Mouse (Mus musculus) stomach, embryonic 14.5 days (tissue): ENCODE data around the gene Psmd6. TPM values are rescaled to one million over a fixed set of nuclear protein-coding genes. Genes with fewer than 3 reads are reported as not detected.

Experiments
- ATAC-seq: fragments of 200-750 bp; cut with Nextera tagmentation; 2 replicates; pipeline ENCODE4 v1.8.0; 2017; ENCODE audit warnings: low read depth, moderate TSS enrichment; ENCODE audit not compliant: insufficient number of reproducible peaks, insufficient read depth, low FRiP score
- H3K27ac ChIP-seq: fragments of 300-500 bp; sonication (generic); 2 replicates; pipeline ENCODE4 v1.5.1; 2014; ENCODE audit warnings: mild to moderate bottlenecking, low read length, moderate library complexity, mixed read lengths
- H3K27me3 ChIP-seq: fragments of 300-500 bp; sonication (generic); 2 replicates; pipeline ENCODE4 v1.6.1; 2014; ENCODE audit warnings: low read length, control low read depth, mixed read lengths; ENCODE audit not compliant: control insufficient read depth, insufficient read depth
- H3K36me3 ChIP-seq: fragments of 300-500 bp; sonication (generic); 2 replicates; pipeline ENCODE4 v1.6.1; 2014; ENCODE audit warnings: mild to moderate bottlenecking, control low read depth, low read length, moderate library complexity, mixed read lengths; ENCODE audit not compliant: control insufficient read depth, insufficient read depth
- H3K4me1 ChIP-seq: fragments of 300-500 bp; sonication (generic); 2 replicates; pipeline ENCODE4 v1.6.1; 2014; ENCODE audit warnings: low read length, control low read depth, mixed read lengths; ENCODE audit not compliant: control insufficient read depth, insufficient read depth
- H3K4me2 ChIP-seq: fragments of 300-500 bp; sonication (generic); replicated peaks from 2 replicates; pipeline ENCODE4 v1.6.1; 2014; ENCODE audit warnings: low read depth, low read length, control low read depth
- H3K4me3 ChIP-seq: fragments of 300-500 bp; sonication (generic); 2 replicates; pipeline ENCODE4 v1.5.1; 2014; ENCODE audit warnings: low read depth, low read length, control low read depth
- H3K9ac ChIP-seq: fragments of 300-500 bp; sonication (generic); replicated peaks from 2 replicates; pipeline ENCODE4 v1.6.1; 2014; ENCODE audit warnings: low read depth, mild to moderate bottlenecking, control low read depth, low read length, moderate library complexity, mixed read lengths
- H3K9me3 ChIP-seq: fragments of 300-500 bp; sonication (generic); 2 replicates; pipeline ENCODE4 v1.6.1; 2016; ENCODE audit warnings: low read depth, low read length, control low read depth; ENCODE audit not compliant: control insufficient read depth
- WGBS: fragments of 180-500 bp; shearing (Covaris S2); extraction: QIAGEN DNeasy Blood & Tissue Kit; methylation state at CpG from one replicate; pipeline ENCODE4 v1.1.7; 2014; 5-methylcytosine and 5-hydroxymethylcytosine counted together
- polyA plus RNA-seq: library from polyadenylated mRNA; unstranded; fragments of >200 nt; fragmentation: Nextera tagmentation; extraction: Ambion mirVana; gene quantifications from 2 replicates; pipeline ENCODE4 v1.2.1, GENCODE M21; 2014

The Psmd6 gene
- polyA plus RNA-seq, 1 experiment from 2014 or later, result 209 TPM

DNA sequence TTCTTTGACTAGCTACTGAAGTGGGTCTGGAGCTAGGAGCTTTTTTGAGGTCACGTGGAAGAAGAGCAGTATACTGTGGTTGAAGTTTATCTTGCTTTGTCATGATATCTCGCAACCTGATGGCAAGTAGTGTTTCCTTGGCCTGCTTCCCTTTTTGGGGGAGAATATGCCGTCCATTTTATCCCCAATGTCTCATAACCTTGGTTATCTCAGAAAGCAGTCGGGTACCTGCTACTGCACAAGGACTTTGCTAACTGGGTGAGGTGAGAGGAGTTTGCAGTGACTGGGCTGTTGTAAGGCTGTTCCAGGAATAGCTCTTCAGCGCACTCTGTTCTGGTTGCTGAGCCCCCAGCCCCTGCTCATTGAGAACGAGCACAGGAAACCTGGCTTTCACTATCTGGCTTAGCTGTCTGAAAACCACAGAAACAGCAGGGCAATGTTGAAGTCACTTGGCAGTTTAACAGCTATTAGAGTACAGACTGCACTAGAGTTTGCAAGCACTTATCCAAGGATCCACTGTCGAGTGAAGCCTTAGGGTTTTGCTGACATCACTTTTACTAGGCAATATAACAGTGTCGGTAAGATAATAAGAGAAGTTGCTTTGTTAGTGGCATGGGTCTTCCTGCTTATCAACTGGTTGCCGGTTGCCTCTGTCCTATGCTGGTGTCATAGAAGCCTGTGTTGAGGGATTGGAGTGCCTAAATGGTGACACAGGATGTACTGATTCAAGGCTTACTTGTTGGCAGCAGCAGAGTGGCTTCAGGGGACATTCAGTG is 32.6 kb downstream of the Psmd6 start:
- Histone ChIP-seq H3K9ac (no peak overlapping the region), H3K4me3 (no peak overlapping the region), H3K36me3 (peaks cover 11% of the 10 kb centered on the region; the same call in 1 of the 2 replicates), H3K9me3 (no peaks in the 10 kb centered on the region), H3K27ac (no peak overlapping the region), H3K27me3 (no peaks in the 10 kb centered on the region), H3K4me2 (no peak overlapping the region), H3K4me1 (no peaks in the 10 kb centered on the region)
- WGBS, result 87% methylated on average over 9 of the region's 9 CpGs
- no peak for ATAC-seq

DNA sequence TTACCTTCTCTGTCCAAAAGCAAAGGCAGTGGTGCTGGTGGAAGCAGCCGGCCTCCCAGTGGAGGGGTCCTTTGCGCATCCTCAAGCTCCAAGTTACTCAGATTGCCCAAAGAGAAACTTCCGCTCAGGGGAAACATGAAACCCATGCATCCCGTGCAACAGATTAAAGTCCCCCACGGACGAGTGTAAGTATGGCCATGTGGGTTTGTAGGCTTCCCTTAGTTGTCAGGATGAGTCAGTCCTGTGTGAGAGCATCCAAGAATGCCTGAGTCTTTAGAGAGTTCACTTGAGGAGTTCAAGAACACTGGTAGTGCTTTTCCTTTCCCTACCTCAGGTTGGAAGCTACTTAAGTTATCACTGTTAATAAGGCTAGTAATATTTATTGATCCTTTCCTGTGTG is 33.4 kb downstream of the Psmd6 start:
- Histone ChIP-seq H3K4me2 (no peak overlapping the region), H3K9ac (no peak overlapping the region), H3K27ac (no peak overlapping the region), H3K27me3 (no peaks in the 10 kb centered on the region), H3K36me3 (peaks cover 9% of the 10 kb centered on the region; the same call in 1 of the 2 replicates), H3K4me1 (no peaks in the 10 kb centered on the region), H3K4me3 (no peak overlapping the region), H3K9me3 (no peaks in the 10 kb centered on the region)
- ATAC-seq, result no peak
- WGBS, result 79% methylated on average over 6 of the region's 6 CpGs

DNA sequence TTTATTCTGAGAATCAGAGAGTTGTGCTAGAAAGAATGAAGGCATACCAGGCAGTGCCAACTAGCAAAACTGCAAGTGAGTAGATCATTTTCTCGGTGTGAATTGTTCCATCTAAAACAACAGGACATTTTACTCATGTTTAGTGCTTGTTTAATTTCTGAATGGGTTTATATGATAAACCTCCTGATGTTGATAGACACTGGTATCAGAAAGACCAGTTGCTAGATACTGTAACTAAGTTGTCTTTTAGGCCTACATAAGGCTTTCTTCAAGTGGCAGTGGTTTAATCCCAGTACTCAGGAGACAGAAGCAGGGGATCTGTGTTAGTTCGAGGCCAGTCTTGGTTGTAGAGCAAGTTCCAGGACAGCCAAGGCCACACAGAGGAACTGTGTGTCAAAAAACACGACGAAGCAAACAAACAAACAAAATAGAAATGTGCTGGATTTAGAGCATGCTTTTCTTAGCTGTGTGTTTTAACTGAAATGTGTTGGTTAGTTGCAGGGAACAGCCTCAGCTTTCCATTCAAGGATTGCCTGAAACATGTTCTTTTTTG is 34.0 kb downstream of the Psmd6 start:
- H3K9me3 ChIP-seq, result no peaks in the 10 kb centered on the region
- WGBS, result 80% methylated on average over 4 of the region's 4 CpGs
- H3K4me2 ChIP-seq, result no peak overlapping the region
- ATAC-seq, result no peak
- H3K27me3 ChIP-seq, result no peaks in the 10 kb centered on the region
- no peak overlapping the region for H3K4me3 ChIP-seq
- no peak overlapping the region for H3K27ac ChIP-seq
- H3K36me3 ChIP-seq, result peaks cover 9% of the 10 kb centered on the region; the same call in 1 of the 2 replicates
- no peak overlapping the region for H3K9ac ChIP-seq
- H3K4me1 ChIP-seq, result no peaks in the 10 kb centered on the region

DNA sequence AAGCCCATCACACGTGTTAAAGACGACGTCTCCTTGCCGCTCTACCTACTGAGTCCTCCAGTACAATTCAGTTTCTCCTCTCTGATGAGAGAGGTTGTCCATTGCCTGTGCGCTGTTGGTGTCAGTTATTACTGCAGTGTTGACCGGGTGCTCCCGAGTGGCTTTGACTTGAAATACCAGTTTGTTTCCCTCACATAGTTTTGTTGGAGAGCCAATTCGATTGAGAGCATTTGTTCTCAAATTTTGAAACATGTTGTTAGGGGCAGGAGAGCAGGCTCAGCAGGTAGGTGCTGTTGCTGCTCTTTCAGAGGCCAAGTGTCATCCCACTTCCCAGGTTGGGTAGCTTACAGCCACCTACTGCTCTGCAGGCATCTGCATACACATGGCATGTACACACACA is 37.0 kb downstream of the Psmd6 start:
- Histone ChIP-seq H3K36me3 (peaks cover 4% of the 10 kb centered on the region; the same call in 1 of the 2 replicates), H3K9me3 (no peaks in the 10 kb centered on the region), H3K27me3 (no peaks in the 10 kb centered on the region), H3K4me1 (no peaks in the 10 kb centered on the region), H3K4me2 (no peak overlapping the region), H3K9ac (no peak overlapping the region), H3K4me3 (no peak overlapping the region), H3K27ac (no peak overlapping the region)
- WGBS, result 93% methylated on average over 8 of the region's 8 CpGs
- no peak for ATAC-seq

DNA sequence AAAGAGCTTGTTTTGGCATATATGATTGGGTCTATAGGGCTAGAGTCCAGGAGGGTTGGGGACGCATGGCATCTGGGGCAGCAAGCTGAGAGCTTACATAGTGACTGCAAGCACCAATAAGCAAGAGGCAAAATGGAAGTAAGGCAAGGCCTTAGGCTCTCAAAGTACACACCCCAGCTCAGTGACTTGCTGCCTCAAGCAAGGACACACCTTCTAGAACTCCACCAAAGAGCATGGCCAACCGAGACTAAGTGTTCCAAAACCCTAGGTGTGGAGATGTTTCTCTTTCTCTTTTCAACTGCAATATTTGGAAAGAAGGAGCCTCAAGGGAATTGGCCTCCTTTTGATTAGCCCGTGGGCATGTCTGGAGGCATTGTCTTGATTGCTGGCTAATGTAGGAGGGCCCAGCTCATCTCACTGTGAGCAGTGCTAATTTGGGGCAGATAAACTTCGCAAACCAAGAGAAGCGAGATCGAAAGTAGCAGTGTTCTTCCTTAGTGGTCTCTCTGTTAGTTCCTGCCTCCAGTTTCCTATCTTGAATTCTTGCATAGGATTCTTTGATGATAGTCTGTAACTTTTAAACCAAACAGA is 40.1 kb downstream of the Psmd6 start:
- ATAC-seq, result no peak

DNA sequence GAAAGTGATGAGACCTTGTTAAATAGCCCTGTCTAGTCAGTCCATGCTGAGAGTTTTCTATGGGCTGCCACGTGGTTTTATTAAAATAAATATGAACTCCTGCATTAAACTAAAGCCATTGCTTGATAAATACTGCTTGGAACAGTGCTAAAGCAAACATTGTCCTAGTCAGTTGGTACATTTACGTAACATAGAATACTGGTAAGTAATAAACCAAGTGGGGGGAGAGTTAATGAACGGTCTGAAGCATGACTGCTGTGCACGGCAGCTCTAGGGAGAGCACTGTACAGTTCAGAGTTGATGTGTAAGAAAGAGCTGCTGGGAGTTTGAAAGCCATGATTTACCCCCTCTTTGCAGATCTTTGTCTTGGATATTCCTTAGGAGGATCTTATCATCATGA is 49.3 kb downstream of the Psmd6 start:
- peak; percentile 59; the same call in 1 of the 2 replicates for ATAC-seq
- no peak overlapping the region for H3K4me3 ChIP-seq
- no peaks in the 10 kb centered on the region for H3K36me3 ChIP-seq
- no peak overlapping the region for H3K9ac ChIP-seq
- no peaks in the 10 kb centered on the region for H3K9me3 ChIP-seq
- H3K27me3 ChIP-seq, result no peaks in the 10 kb centered on the region
- no peak overlapping the region for H3K4me2 ChIP-seq
- peak overlapping the region; percentile 52; the same call in 1 of the 2 replicates for H3K27ac ChIP-seq
- WGBS, result 22% methylated on average over 4 of the region's 4 CpGs
- H3K4me1 ChIP-seq, result peaks cover 31% of the 10 kb centered on the region

More for the DNA sequence above, 40.1 kb downstream of the Psmd6 start:
- WGBS, result 93% methylated on average over 6 of the region's 6 CpGs
- Histone ChIP-seq H3K27me3 (no peaks in the 10 kb centered on the region), H3K36me3 (no peaks in the 10 kb centered on the region), H3K4me3 (no peak overlapping the region), H3K27ac (no peak overlapping the region), H3K4me2 (no peak overlapping the region), H3K9me3 (no peaks in the 10 kb centered on the region), H3K4me1 (no peaks in the 10 kb centered on the region), H3K9ac (no peak overlapping the region)

DNA sequence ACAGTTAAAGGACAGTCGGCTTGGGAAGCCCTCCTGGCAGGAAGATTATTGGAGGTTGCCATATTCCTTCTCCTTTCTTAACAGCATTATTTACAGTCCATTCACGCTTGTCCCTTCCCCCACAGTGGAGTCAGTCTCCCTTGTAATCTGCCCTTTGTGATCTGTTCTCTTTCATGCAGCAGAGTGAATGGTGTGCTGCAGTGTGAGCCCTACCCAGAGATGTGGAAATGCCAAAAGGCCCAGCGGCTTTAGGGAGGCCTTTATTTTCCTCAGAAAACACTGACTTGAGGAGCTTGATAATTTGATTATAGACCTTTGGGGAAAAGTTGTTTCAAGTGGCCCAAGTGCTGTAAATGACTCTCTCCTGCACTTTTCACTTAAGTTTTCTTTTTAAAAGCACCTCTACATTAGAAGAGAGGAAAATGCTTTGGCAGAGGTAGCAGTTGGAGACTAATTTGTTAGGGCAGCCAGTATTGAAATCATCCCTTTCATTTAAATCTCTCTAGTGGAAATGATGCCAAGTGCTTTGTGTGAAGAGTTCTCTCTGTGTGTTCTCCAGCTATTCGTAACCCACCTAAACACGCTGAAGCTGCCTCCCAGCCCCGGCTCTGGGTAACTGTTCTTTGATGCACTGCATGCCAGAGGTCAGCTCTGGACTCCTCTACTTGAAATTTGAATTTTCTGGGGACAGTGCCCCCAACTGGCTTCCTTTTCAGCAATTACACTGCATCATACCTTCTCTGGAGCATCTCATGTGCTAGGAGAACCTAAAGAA is 50.1 kb downstream of the Psmd6 start:
- WGBS, result 31% methylated on average over 6 of the region's 6 CpGs

DNA sequence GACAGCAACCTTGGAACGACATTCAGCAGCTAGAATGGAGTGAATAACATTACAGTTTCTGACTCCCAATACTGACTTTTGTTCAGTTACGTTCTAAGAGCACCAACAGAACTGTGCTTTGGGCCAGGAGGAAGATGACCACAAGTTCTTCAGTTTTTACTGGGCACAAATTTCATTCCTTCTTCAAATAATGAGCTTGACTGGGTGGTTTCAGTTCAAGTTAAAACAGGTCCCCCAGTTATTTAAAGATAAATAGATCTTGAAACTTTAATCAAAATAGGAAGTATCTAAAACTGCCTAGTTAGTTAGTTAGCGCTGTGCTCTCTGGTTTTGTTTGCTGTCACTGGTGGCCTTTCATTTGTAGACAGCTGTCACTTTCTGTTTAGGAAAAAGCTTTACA is 52.2 kb downstream of the Psmd6 start:
- H3K27ac ChIP-seq, result peak overlapping the region; percentile 84
- no peak overlapping the region for H3K9ac ChIP-seq
- no peak overlapping the region for H3K4me2 ChIP-seq
- peaks cover 33% of the 10 kb centered on the region for H3K4me1 ChIP-seq
- H3K4me3 ChIP-seq, result no peak overlapping the region
- 40% methylated on average over 3 of the region's 3 CpGs for WGBS
- H3K36me3 ChIP-seq, result no peaks in the 10 kb centered on the region
- no peaks in the 10 kb centered on the region for H3K9me3 ChIP-seq
- no peaks in the 10 kb centered on the region for H3K27me3 ChIP-seq
- ATAC-seq, result no peak

More for the DNA sequence above, 50.1 kb downstream of the Psmd6 start:
- H3K4me1 ChIP-seq, result peaks cover 31% of the 10 kb centered on the region
- no peak for ATAC-seq
- H3K27ac ChIP-seq, result peak overlapping the region; percentile 52; the same call in 1 of the 2 replicates
- H3K9ac ChIP-seq, result no peak overlapping the region
- H3K9me3 ChIP-seq, result no peaks in the 10 kb centered on the region
- H3K4me2 ChIP-seq, result no peak overlapping the region
- H3K36me3 ChIP-seq, result no peaks in the 10 kb centered on the region
- no peak overlapping the region for H3K4me3 ChIP-seq
- no peaks in the 10 kb centered on the region for H3K27me3 ChIP-seq
